In genomic region chr9:40409071-40409470, GRCm38 (mm10) we compare ENCODE assay signal across 23 mouse cellular contexts.
DNase-seq lines count a peak whose midpoint lies in the region; ATAC-seq and TF ChIP-seq lines count a peak whose summit lies in the region.
"Had no signal": no experiment of that assay in that cellular context is flagged by ENCODE, and none has a peak within 500 bp of the region (broad histone marks: within the 10 kb centered on the region; RNA-seq: fewer than 3 reads in every experiment).

No protein-coding gene starts in this region.

- H3K9ac ChIP-seq in kidney, embryonic 15.5 days = no peak overlapping the region
- H3K9ac ChIP-seq in neural tube, embryonic 13.5 days = no peak overlapping the region
- H3K9ac ChIP-seq: embryonic facial prominence, embryonic 12.5 days; forebrain, embryonic 13.5 days; heart, embryonic 15.5 days; liver, postnatal 0 days had no signal

- DNase-seq in embryo, embryonic 10 days (ENCODE audit: low spot score) = peak; percentile 24
- no peak for DNase-seq in embryo, embryonic 9.5 days (ENCODE audit: extremely low spot score)
- no peak for DNase-seq in kidney, postnatal 25 days
- DNase-seq in brain, embryonic 14.5 days (ENCODE audit: low read depth) = peak; percentile 23
- DNase-seq: adrenal gland, adult 8-10 months; cerebellum, adult 8-10 months; cerebellum, postnatal 36 days; heart, postnatal 36 days; kidney, adult 11 months; liver, postnatal 0 days; thymus, postnatal 25 days had no signal

- no peak for TF ChIP-seq CTCF in brain, embryonic 14.5 days (IDR thresholded peaks at IDR 0.05; ENCODE audit: borderline replicate concordance, extremely low read depth, insufficient read depth, insufficient read length)

- no peaks in the 10 kb centered on the region for H3K9me3 ChIP-seq in kidney, embryonic 15.5 days (replicated peaks)
- no peaks in the 10 kb centered on the region for H3K9me3 ChIP-seq in neural tube, embryonic 13.5 days
- H3K9me3 ChIP-seq: embryonic facial prominence, embryonic 12.5 days; forebrain, embryonic 13.5 days; heart, embryonic 15.5 days; midbrain, embryonic 10.5 days had no signal

- peak overlapping the region; percentile 81 for H3K27ac ChIP-seq in kidney, embryonic 15.5 days
- H3K27ac ChIP-seq in neural tube, embryonic 13.5 days (replicated peaks) = no peak overlapping the region
- H3K27ac ChIP-seq: forebrain, embryonic 13.5 days; heart, embryonic 15.5 days; left cerebral cortex, adult 2 months; macrophage; midbrain, embryonic 10.5 days had no signal

- no peak overlapping the region for H3K4me3 ChIP-seq in kidney, embryonic 15.5 days (replicated peaks)
- H3K4me3 ChIP-seq in neural tube, embryonic 13.5 days = no peak overlapping the region
- H3K4me3 ChIP-seq: embryonic facial prominence, embryonic 12.5 days; forebrain, embryonic 13.5 days; heart, embryonic 15.5 days; left cerebral cortex, adult 2 months; midbrain, embryonic 10.5 days had no signal

- ATAC-seq in kidney, embryonic 15.5 days (replicated peaks; ENCODE audit: low FRiP score) = no peak
- peak; percentile 41 for ATAC-seq in neural tube, embryonic 13.5 days (ENCODE audit: low read depth)
- ATAC-seq in cerebellum, adult (ENCODE audit: insufficient number of reproducible peaks, low FRiP score, low TSS enrichment) = no peak
- ATAC-seq: activated CD4-positive, CD25-positive, alpha-beta regulatory T cell, adult 4 months; forebrain, embryonic 13.5 days; liver, postnatal 0 days; lung, postnatal 0 days had no signal

- H3K27me3 ChIP-seq in kidney, embryonic 15.5 days = no peaks in the 10 kb centered on the region
- H3K27me3 ChIP-seq in neural tube, embryonic 13.5 days = no peaks in the 10 kb centered on the region
- H3K27me3 ChIP-seq: embryonic facial prominence, embryonic 12.5 days; forebrain, embryonic 13.5 days; heart, embryonic 15.5 days had no signal

- H3K36me3 ChIP-seq in kidney, embryonic 15.5 days = no peaks in the 10 kb centered on the region
- H3K36me3 ChIP-seq in neural tube, embryonic 13.5 days = no peaks in the 10 kb centered on the region
- H3K36me3 ChIP-seq: embryonic facial prominence, embryonic 12.5 days; heart, embryonic 15.5 days; midbrain, embryonic 10.5 days had no signal

- 36% methylated on average over 2 of the region's 2 CpGs for WGBS in kidney, embryonic 15.5 days
- WGBS in neural tube, embryonic 13.5 days = 33% methylated on average over 2 of the region's 2 CpGs

- no peak overlapping the region for H3K4me2 ChIP-seq in kidney, embryonic 15.5 days
- no peak overlapping the region for H3K4me2 ChIP-seq in neural tube, embryonic 13.5 days
- H3K4me2 ChIP-seq: embryonic facial prominence, embryonic 12.5 days; forebrain, embryonic 13.5 days; heart, embryonic 15.5 days; liver, embryonic 11.5 days had no signal

- no peak for TF ChIP-seq POLR2A in brain, embryonic 14.5 days (IDR thresholded peaks at IDR 0.05; ENCODE audit: borderline replicate concordance, extremely low read depth, insufficient read depth, insufficient read length, poor library complexity, severe bottlenecking)

- H3K4me1 ChIP-seq in kidney, embryonic 15.5 days = peaks cover 37% of the 10 kb centered on the region
- peaks cover 14% of the 10 kb centered on the region for H3K4me1 ChIP-seq in neural tube, embryonic 13.5 days (replicated peaks)

Comparison
In these comparisons a context has a peak if more than half of its experiments do, and no peak if none do; other contexts are left out.
1. DNase-seq: peak in embryo, embryonic 10 days (single experiment) and brain, embryonic 14.5 days (single experiment); none in embryo, embryonic 9.5 days (single experiment) and kidney, postnatal 25 days (0 of 2).